In genomic region chr9:117903025-117903424, GRCm38 (mm10) we compare ENCODE assay signal across 8 mouse cellular contexts.
DNase-seq lines count a peak whose midpoint lies in the region; ATAC-seq lines count a peak whose summit lies in the region.
"Had no signal": no experiment of that assay in that cellular context is flagged by ENCODE, and none has a peak within 500 bp of the region (broad histone marks: within the 10 kb centered on the region; RNA-seq: fewer than 3 reads in every experiment).

No protein-coding gene starts in this region.

- H3K4me2 ChIP-seq in heart, embryonic 11.5 days = no peak overlapping the region

- H3K9me3 ChIP-seq in heart, embryonic 11.5 days (replicated peaks; ENCODE audit: control insufficient read depth, low read length) = no peaks in the 10 kb centered on the region

- no peak overlapping the region for H3K4me3 ChIP-seq in heart, embryonic 11.5 days (ENCODE audit: low read depth, low read length)

- WGBS in heart, embryonic 11.5 days (ENCODE audit: insufficient replicate concordance) = 49% methylated on average over 4 of the region's 4 CpGs

- H3K4me1 ChIP-seq in heart, embryonic 11.5 days (ENCODE audit: control insufficient read depth, insufficient read depth, low read length) = peaks cover 4% of the 10 kb centered on the region; the same call in 1 of the 2 replicates

- peak; percentile 7 for DNase-seq in urinary bladder, postnatal 25 days (ENCODE audit: low spot score)
- DNase-seq in urinary bladder, postnatal 10 days (ENCODE audit: low spot score) = no peak
- DNase-seq in cerebellum, adult 11-12 months = peak; percentile 39
- peak; percentile 72 to 77 for DNase-seq in kidney, postnatal 4 days
- DNase-seq in lung, postnatal 14 days = peak; percentile 50
- DNase-seq in right cerebral cortex, postnatal 4 days = peak; percentile 24

- no peak overlapping the region for H3K27ac ChIP-seq in heart, embryonic 11.5 days (ENCODE audit: low read depth, low read length)
- H3K27ac ChIP-seq: macrophage had no signal

- 0 out of 2 replicates have a peak, but pooled peaks have one; percentile 10 for ATAC-seq in heart, embryonic 11.5 days (replicated peaks; ENCODE audit: insufficient number of reproducible peaks, low FRiP score, low TSS enrichment)

- H3K9ac ChIP-seq in heart, embryonic 11.5 days (ENCODE audit: low read depth, low read length) = no peak overlapping the region

- no peaks in the 10 kb centered on the region for H3K27me3 ChIP-seq in heart, embryonic 11.5 days (ENCODE audit: control insufficient read depth, insufficient read depth, low read length)

- H3K36me3 ChIP-seq in heart, embryonic 11.5 days (ENCODE audit: control insufficient read depth, insufficient read depth, low read length) = no peaks in the 10 kb centered on the region
